Mouse (Mus musculus): Measurements from ENCODE around the gene Ahnak. TPM values are rescaled to one million over a fixed set of nuclear protein-coding genes. Genes with fewer than 3 reads are reported as not detected.

Ahnak gene
- polyA plus RNA-seq, 1 experiment from 2014 or later: 14.0 TPM

GRCm38 (mm10) chr19:9069687-9070307 lies 80.7 kb downstream of the Ahnak start:
- WGBS: 51% methylated on average over 8 of the region's 8 CpGs
- no peaks in the 10 kb centered on the region for H3K9me3 ChIP-seq (ENCODE audit: low read length)
- no peak overlapping the region for H3K4me3 ChIP-seq (ENCODE audit: low read length)
- peak; percentile 7; the same call in 1 of the 2 replicates for ATAC-seq (ENCODE audit: low FRiP score, low TSS enrichment)
- H3K9ac ChIP-seq (replicated peaks; ENCODE audit: low read length): no peak overlapping the region
- no peak overlapping the region for H3K4me2 ChIP-seq (replicated peaks; ENCODE audit: low read depth, low read length)
- peak overlapping the region; percentile 85; the same call in 1 of the 2 replicates for H3K27ac ChIP-seq (ENCODE audit: low read length)
- peaks cover 45% of the 10 kb centered on the region for H3K4me1 ChIP-seq (ENCODE audit: insufficient read depth, low read length)
- H3K36me3 ChIP-seq (ENCODE audit: insufficient read depth, low read length): no peaks in the 10 kb centered on the region
- H3K27me3 ChIP-seq (ENCODE audit: insufficient read depth, low read length): no peaks in the 10 kb centered on the region

GRCm38 (mm10) chr19:9070316-9070715 lies 81.2 kb downstream of the Ahnak start:
- Histone ChIP-seq H3K4me1 (ENCODE audit: insufficient read depth, low read length) (peaks cover 45% of the 10 kb centered on the region), H3K27me3 (ENCODE audit: insufficient read depth, low read length) (no peaks in the 10 kb centered on the region), H3K4me2 (replicated peaks; ENCODE audit: low read depth, low read length) (no peak overlapping the region), H3K36me3 (ENCODE audit: insufficient read depth, low read length) (no peaks in the 10 kb centered on the region), H3K9me3 (ENCODE audit: low read length) (no peaks in the 10 kb centered on the region), H3K4me3 (ENCODE audit: low read length) (no peak overlapping the region), H3K27ac (ENCODE audit: low read length) (peak overlapping the region; percentile 85), H3K9ac (replicated peaks; ENCODE audit: low read length) (no peak overlapping the region)
- WGBS: 73% methylated on average over 2 of the region's 2 CpGs
- no peak for ATAC-seq (ENCODE audit: low FRiP score, low TSS enrichment)

- no peaks in the 10 kb centered on the region for H3K27me3 ChIP-seq (ENCODE audit: insufficient read depth, low read length)
- WGBS: 59% methylated on average over 7 of the region's 7 CpGs
- peaks cover 34% of the 10 kb centered on the region for H3K4me1 ChIP-seq (ENCODE audit: insufficient read depth, low read length)
- no peaks in the 10 kb centered on the region for H3K36me3 ChIP-seq (ENCODE audit: insufficient read depth, low read length)
- no peak overlapping the region for H3K9ac ChIP-seq (replicated peaks; ENCODE audit: low read length)
- H3K4me3 ChIP-seq (ENCODE audit: low read length): no peak overlapping the region
- no peak overlapping the region for H3K4me2 ChIP-seq (replicated peaks; ENCODE audit: low read depth, low read length)
- no peaks in the 10 kb centered on the region for H3K9me3 ChIP-seq (ENCODE audit: low read length)
- peak overlapping the region; percentile 85 for H3K27ac ChIP-seq (ENCODE audit: low read length)
- ATAC-seq (ENCODE audit: low FRiP score, low TSS enrichment): peak; percentile 57; the same call in 1 of the 2 replicates
Observed at GRCm38 (mm10) chr19:9071456-9072156, 82.5 kb downstream of the Ahnak start.

GRCm38 (mm10) chr19:9072157-9072530 lies 83.1 kb downstream of the Ahnak start:
- H3K4me3 ChIP-seq (ENCODE audit: low read length): no peak overlapping the region
- H3K36me3 ChIP-seq (ENCODE audit: insufficient read depth, low read length): no peaks in the 10 kb centered on the region
- H3K4me2 ChIP-seq (replicated peaks; ENCODE audit: low read depth, low read length): no peak overlapping the region
- no peak overlapping the region for H3K9ac ChIP-seq (replicated peaks; ENCODE audit: low read length)
- peak overlapping the region; percentile 85; the same call in 1 of the 2 replicates for H3K27ac ChIP-seq (ENCODE audit: low read length)
- peaks cover 34% of the 10 kb centered on the region for H3K4me1 ChIP-seq (ENCODE audit: insufficient read depth, low read length)
- no peaks in the 10 kb centered on the region for H3K9me3 ChIP-seq (ENCODE audit: low read length)
- H3K27me3 ChIP-seq (ENCODE audit: insufficient read depth, low read length): no peaks in the 10 kb centered on the region
- ATAC-seq (ENCODE audit: low FRiP score, low TSS enrichment): no peak
- 54% methylated on average over 2 of the region's 2 CpGs for WGBS

- ATAC-seq (ENCODE audit: low FRiP score, low TSS enrichment): no peak
- Histone ChIP-seq H3K9me3 (ENCODE audit: low read length) (no peaks in the 10 kb centered on the region), H3K27me3 (ENCODE audit: insufficient read depth, low read length) (no peaks in the 10 kb centered on the region), H3K36me3 (ENCODE audit: insufficient read depth, low read length) (no peaks in the 10 kb centered on the region), H3K4me2 (replicated peaks; ENCODE audit: low read depth, low read length) (no peak overlapping the region), H3K9ac (replicated peaks; ENCODE audit: low read length) (no peak overlapping the region; the same call in 1 of the 2 replicates), H3K27ac (ENCODE audit: low read length) (peak overlapping the region; percentile 48; the same call in 1 of the 2 replicates), H3K4me1 (ENCODE audit: insufficient read depth, low read length) (peaks cover 31% of the 10 kb centered on the region), H3K4me3 (ENCODE audit: low read length) (no peak overlapping the region)
- 61% methylated on average over 12 of the region's 12 CpGs for WGBS
Observed at GRCm38 (mm10) chr19:9073776-9074411, 84.8 kb downstream of the Ahnak start.

GRCm38 (mm10) chr19:9074424-9074823 lies 85.3 kb downstream of the Ahnak start:
- 82% methylated on average over 4 of the region's 4 CpGs for WGBS
- Histone ChIP-seq H3K27me3 (ENCODE audit: insufficient read depth, low read length) (no peaks in the 10 kb centered on the region), H3K36me3 (ENCODE audit: insufficient read depth, low read length) (no peaks in the 10 kb centered on the region), H3K9ac (replicated peaks; ENCODE audit: low read length) (no peak overlapping the region; the same call in 1 of the 2 replicates), H3K27ac (ENCODE audit: low read length) (peak overlapping the region; percentile 48; the same call in 1 of the 2 replicates), H3K4me3 (ENCODE audit: low read length) (no peak overlapping the region), H3K4me2 (replicated peaks; ENCODE audit: low read depth, low read length) (no peak overlapping the region), H3K4me1 (ENCODE audit: insufficient read depth, low read length) (peaks cover 31% of the 10 kb centered on the region), H3K9me3 (ENCODE audit: low read length) (no peaks in the 10 kb centered on the region)
- ATAC-seq (ENCODE audit: low FRiP score, low TSS enrichment): no peak

- H3K27me3 ChIP-seq (ENCODE audit: insufficient read depth, low read length): no peaks in the 10 kb centered on the region
- no peak overlapping the region for H3K4me2 ChIP-seq (replicated peaks; ENCODE audit: low read depth, low read length)
- no peak overlapping the region for H3K9ac ChIP-seq (replicated peaks; ENCODE audit: low read length)
- no peaks in the 10 kb centered on the region for H3K9me3 ChIP-seq (ENCODE audit: low read length)
- no peak overlapping the region for H3K4me3 ChIP-seq (ENCODE audit: low read length)
- H3K27ac ChIP-seq (ENCODE audit: low read length): no peak overlapping the region
- H3K36me3 ChIP-seq (ENCODE audit: insufficient read depth, low read length): no peaks in the 10 kb centered on the region
- H3K4me1 ChIP-seq (ENCODE audit: insufficient read depth, low read length): peaks cover 20% of the 10 kb centered on the region
- WGBS: 88% methylated on average over 2 of the region's 2 CpGs
- no peak for ATAC-seq (ENCODE audit: low FRiP score, low TSS enrichment)
Observed at GRCm38 (mm10) chr19:9075558-9075957, 86.5 kb downstream of the Ahnak start.

GRCm38 (mm10) chr19:9076035-9076434 lies 87.0 kb downstream of the Ahnak start:
- Histone ChIP-seq H3K4me3 (ENCODE audit: low read length) (no peak overlapping the region), H3K9me3 (ENCODE audit: low read length) (no peaks in the 10 kb centered on the region), H3K9ac (replicated peaks; ENCODE audit: low read length) (no peak overlapping the region), H3K36me3 (ENCODE audit: insufficient read depth, low read length) (no peaks in the 10 kb centered on the region), H3K27me3 (ENCODE audit: insufficient read depth, low read length) (no peaks in the 10 kb centered on the region), H3K27ac (ENCODE audit: low read length) (no peak overlapping the region), H3K4me2 (replicated peaks; ENCODE audit: low read depth, low read length) (no peak overlapping the region), H3K4me1 (ENCODE audit: insufficient read depth, low read length) (peaks cover 17% of the 10 kb centered on the region)
- no peak for ATAC-seq (ENCODE audit: low FRiP score, low TSS enrichment)
- 94% methylated on average over 3 of the region's 3 CpGs for WGBS

GRCm38 (mm10) chr19:9076982-9077660 lies 88.0 kb downstream of the Ahnak start:
- Histone ChIP-seq H3K27me3 (ENCODE audit: insufficient read depth, low read length) (no peaks in the 10 kb centered on the region), H3K27ac (ENCODE audit: low read length) (peak overlapping the region; percentile 7; the same call in 1 of the 2 replicates), H3K4me3 (ENCODE audit: low read length) (no peak overlapping the region), H3K9me3 (ENCODE audit: low read length) (no peaks in the 10 kb centered on the region), H3K36me3 (ENCODE audit: insufficient read depth, low read length) (no peaks in the 10 kb centered on the region), H3K9ac (replicated peaks; ENCODE audit: low read length) (no peak overlapping the region), H3K4me2 (replicated peaks; ENCODE audit: low read depth, low read length) (no peak overlapping the region), H3K4me1 (ENCODE audit: insufficient read depth, low read length) (peaks cover 12% of the 10 kb centered on the region)
- WGBS: 59% methylated on average over 4 of the region's 4 CpGs
- no peak for ATAC-seq (ENCODE audit: low FRiP score, low TSS enrichment)
